Mouse (Mus musculus) erythroblast, embryonic 14.5 days (primary cell): ENCODE measurements at regions not wholly inside any gene's neighbourhood (a gene's known extent, or its start where the extent isn't known, plus 50 kb on each side); places are given as distances from the start of the nearest gene placed in this dataset.

Source experiments
- GATA1 ChIP-seq: IDR thresholded peaks from 2 replicates; pipeline ENCODE4 v1.6.1; 2012; ENCODE audit warnings: low read length, inconsistent platforms, mixed read lengths
- TAL1 ChIP-seq: IDR thresholded peaks from 3 replicates; pipeline ENCODE4 v1.6.1; 2012; ENCODE audit warnings: low read length, inconsistent platforms, mixed read lengths

DNA sequence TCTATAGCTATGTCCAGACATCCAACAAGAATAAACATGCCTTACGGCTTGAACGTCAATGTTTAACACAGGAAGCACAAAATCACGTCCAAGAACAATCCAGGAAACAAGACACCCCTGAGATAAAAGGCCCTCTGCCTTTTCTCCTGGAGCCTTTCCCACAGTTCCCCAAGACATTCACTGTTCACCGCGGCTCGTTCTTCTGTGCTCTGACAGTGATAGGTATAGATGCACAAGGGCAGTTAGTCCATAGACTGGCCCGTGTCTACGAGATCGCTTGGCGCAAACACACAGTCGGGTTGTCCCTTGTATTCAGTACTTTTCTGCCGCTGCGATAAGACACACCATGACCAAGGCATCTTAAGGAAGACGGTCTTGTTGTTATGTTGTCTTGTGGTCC is 182.7 kb upstream of the Jmjd1c start:
- TF ChIP-seq GATA1 (no peak), TAL1 (no peak)
